Mouse (Mus musculus): ENCODE data around the gene Dennd1b.

The Dennd1b gene

GRCm38 (mm10) chr1:139179707-139180106, 216.5 kb downstream of the Dennd1b start:
- in situ Hi-C loops (cut with MboI, MseI), result no loop called here

GRCm38 (mm10) chr1:139180481-139181149, 217.4 kb downstream of the Dennd1b start:
- in situ Hi-C loops (cut with MboI, MseI), result no loop called here

GRCm38 (mm10) chr1:139192635-139193034, 229.4 kb downstream of the Dennd1b start:
- in situ Hi-C loops (cut with MboI, MseI), result no loop called here

GRCm38 (mm10) chr1:139194011-139194410, 230.8 kb downstream of the Dennd1b start:
- in situ Hi-C loops (cut with MboI, MseI), result no loop called here

GRCm38 (mm10) chr1:139194428-139195028, 231.3 kb downstream of the Dennd1b start:
- in situ Hi-C loops (cut with MboI, MseI), result no loop called here

GRCm38 (mm10) chr1:139203026-139203425, 239.8 kb downstream of the Dennd1b start:
- in situ Hi-C loops (cut with MboI, MseI), result no loop called here

GRCm38 (mm10) chr1:139206259-139206658, 243.0 kb downstream of the Dennd1b start:
- in situ Hi-C loops (cut with MboI, MseI), result no loop called here

- in situ Hi-C loops (cut with MboI, MseI), result no loop called here
Observed at GRCm38 (mm10) chr1:139209796-139210195, 246.6 kb downstream of the Dennd1b start.

GRCm38 (mm10) chr1:139210505-139210904, 247.3 kb downstream of the Dennd1b start:
- in situ Hi-C loops (cut with MboI, MseI), result no loop called here

- in situ Hi-C loops (cut with MboI, MseI), result no loop called here
Observed at GRCm38 (mm10) chr1:139215311-139215710, 252.1 kb downstream of the Dennd1b start.

- in situ Hi-C loops (cut with MboI, MseI), result no loop called here
Observed at GRCm38 (mm10) chr1:139223804-139224203, 260.6 kb downstream of the Dennd1b start.

- in situ Hi-C loops (cut with MboI, MseI), result no loop called here
Observed at GRCm38 (mm10) chr1:139224309-139224949, 261.2 kb downstream of the Dennd1b start.
